Mouse (Mus musculus) layer of hippocampus, adult 11-12 months (tissue): Measurements from ENCODE around the gene Gse1.

Experiments used
- DNase-seq: peaks from one replicate; pipeline ENCODE4 v3.0.0; 2022; ENCODE audit warnings: low spot score

Gse1 gene

DNA sequence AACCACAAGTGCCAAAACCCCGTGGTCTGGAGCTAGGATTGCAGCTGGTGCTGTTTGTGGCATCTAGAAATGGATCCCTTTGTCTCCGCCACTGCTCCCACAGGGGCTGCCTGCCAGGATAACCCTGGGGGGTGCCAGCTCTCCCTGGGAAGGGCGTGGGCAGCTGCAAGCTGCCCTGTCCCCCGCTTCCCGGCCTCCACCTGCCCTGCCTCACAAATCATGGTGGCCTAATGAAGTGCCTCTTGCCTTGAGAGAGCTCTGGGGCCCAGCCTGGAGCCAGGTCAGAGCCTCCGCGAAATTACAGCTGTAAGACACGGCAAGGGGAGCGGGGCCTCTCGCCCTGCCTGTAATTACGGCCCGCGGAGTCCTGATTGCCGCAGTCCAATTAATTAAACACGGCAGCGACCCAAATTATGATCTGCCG lies 221.4 kb downstream of the Gse1 start:
- DNase-seq = peak; percentile 79

DNA sequence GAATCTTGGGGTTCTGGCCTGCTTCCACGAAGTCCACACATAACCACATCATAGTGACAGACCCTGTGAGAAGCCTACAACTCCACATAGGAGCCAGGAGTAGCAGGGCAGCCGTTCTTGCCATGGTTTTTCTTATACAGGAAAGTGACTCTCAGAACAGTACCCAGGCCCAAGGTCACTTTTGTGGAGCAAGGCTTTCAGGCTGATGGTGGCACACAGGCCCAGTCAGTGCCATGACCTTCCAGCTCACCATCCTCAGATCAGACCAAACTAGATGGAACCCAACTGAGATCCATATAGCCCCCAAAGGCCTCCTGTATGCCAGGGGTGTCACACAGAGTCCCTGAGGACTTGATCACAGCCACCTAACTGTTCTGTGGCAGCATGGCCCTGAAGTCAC lies 223.9 kb downstream of the Gse1 start:
- DNase-seq = no peak

DNA sequence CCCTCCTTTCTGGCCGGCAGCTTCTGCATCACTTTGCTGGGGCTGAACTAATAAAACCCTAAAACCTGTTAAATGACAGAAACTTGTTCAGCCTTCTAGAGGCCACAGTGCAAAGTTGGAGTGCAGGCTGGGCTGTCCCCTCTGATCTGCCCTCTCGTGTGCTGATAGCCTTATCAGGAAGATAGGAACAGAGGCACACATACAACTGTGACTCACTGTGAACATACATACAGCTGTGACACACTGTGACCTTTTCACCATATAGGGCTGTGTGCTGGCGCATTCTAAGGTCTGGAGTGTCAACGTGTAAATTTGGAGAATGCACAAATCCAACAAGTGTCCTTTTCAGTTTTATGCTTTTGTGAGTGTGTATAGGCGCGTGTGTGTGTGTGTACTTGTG lies 226.1 kb downstream of the Gse1 start:
- no peak for DNase-seq

- peak; percentile 57 for DNase-seq
Measured at GRCm38 (mm10) chr8:120460375-120460774, 232.1 kb downstream of the Gse1 start.

GRCm38 (mm10) chr8:120462119-120462551 lies 233.9 kb downstream of the Gse1 start:
- DNase-seq = no peak

DNA sequence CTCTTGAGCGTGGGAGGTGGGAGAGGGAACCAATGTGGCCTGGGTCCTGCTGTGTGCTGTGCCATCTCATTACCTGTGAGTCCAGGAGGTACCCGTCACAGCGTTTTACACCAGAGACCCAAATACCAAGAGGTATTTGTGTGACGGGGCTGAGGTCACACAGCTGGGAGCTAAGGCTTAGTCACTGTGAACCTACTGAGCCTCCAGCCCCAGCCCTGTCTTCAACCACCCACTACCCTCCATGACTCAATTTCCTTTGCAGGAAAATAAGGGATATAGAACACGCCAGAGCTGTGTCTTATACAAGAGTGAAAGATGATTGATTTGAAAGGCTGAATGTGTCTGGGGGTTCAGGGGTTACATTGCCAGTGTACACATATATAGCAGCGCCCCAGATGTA lies 234.4 kb downstream of the Gse1 start:
- DNase-seq = no peak

DNA sequence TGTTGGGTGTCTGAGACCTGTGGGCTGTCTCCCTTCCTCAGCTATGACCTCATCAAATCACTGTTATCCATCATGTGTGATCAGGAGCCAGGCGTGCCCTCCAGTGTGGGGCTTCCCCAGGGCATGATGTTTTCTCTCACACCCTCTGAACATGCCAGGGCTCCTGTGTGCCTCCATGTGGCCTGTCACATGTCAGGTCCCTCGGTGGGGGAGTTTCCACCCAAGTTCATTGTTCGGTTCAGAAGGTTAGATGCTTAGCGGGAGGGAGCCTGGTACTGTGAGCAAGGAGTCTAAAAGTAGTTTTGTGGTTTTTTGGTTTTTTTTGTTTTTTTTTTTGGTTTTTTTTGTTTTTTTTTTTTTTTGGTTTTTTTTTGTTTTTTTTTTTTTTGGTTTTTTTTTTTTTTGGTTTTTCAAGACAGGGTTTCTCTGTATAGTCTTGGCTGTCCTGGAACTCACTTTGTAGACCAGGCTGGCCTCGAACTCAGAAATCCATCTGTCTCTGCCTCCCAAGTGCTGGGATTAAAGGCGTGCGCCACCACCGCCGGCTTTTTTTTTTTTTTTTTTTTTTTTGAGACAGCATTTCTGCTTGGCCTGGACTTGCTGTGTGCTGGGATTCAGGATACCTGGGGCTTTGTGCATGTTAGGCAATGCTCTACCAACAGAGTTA lies 235.8 kb downstream of the Gse1 start:
- DNase-seq = no peak

GRCm38 (mm10) chr8:120464585-120464937 lies 236.3 kb downstream of the Gse1 start:
- DNase-seq = no peak

- DNase-seq = peak; percentile 72
Measured at GRCm38 (mm10) chr8:120465710-120466109, 237.5 kb downstream of the Gse1 start.

DNA sequence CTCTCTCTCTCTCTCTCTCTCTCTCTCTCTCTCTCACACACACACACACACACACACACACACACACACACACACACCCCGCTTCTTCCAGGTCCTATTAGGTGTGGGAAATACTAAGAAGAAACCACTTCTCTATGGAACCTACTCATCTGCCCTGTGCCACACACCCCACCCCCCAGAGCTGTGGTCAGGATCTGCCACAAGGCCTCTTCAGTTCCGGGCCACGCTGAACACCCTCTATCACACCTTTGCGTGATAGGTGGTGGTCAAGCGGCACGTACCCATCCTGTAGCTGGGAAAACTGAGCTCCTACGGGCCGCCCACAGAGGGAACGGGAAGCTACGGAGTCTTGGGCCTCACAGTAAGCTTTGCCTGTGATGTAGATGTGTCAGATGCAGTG lies 238.0 kb downstream of the Gse1 start:
- no peak for DNase-seq

DNA sequence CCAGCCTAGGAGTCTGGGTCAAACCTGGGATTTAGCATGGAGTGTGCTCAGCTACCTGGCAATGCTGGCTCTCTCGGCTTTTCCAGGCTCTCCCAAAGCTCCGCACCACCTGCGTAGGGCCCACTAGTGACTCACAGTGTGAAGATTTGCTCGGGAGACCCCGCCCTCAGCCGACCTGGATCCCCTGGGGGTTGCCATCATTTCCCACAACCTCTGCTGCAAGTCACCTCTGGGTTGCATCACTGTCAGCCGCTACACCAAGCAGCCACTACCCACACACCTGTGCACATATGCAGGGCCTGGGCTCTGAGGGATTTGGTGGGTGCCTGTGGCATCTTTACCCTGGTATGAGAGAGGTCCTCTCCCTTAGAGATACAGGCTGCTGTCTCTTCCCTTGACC lies 239.3 kb downstream of the Gse1 start:
- no peak for DNase-seq

DNA sequence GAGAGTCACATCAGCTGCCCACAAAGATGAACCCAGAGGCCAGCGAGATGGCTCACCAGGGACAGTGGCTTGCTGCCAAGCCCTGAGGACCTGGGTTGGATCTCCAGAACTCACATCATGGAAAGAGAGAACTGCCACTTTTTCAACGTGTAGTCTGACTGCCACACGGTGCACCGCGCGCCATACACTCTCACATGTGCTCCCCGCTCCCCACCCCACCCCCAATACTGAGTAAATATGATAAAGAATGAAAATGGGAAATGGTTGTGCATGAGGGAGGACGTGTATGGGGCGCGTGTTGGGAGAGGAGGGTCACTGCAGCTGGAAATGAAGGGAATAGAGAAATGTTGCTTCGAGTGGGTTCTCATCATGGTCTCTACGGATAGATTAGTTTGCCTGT lies 241.9 kb downstream of the Gse1 start:
- DNase-seq = no peak

- no peak for DNase-seq
Measured at GRCm38 (mm10) chr8:120471166-120471565, 242.9 kb downstream of the Gse1 start.

- no peak for DNase-seq
Measured at GRCm38 (mm10) chr8:120471752-120472151, 243.5 kb downstream of the Gse1 start.

DNA sequence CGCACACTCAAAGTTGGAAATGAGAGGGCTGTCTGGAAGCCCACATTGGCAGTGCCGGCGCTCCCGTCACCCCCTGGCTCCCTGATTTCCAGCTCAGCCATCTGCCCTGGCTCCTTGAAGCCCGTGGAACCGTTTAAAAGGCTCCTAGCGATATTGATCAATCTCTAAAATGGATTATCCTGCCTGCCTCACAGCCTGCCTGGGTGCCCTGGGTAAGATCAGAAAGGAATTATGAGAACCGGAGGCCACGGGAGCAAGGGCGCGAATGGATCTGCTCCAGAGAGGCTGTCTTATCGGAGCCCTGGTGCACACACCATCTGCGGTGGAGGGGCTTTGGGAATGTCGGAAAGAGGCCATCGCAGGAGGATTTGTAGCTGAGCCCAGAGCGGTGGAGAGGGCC lies 244.0 kb downstream of the Gse1 start:
- no peak for DNase-seq

GRCm38 (mm10) chr8:120473729-120474364 lies 245.6 kb downstream of the Gse1 start:
- no peak for DNase-seq

GRCm38 (mm10) chr8:120474496-120475235 lies 246.4 kb downstream of the Gse1 start:
- no peak for DNase-seq

DNA sequence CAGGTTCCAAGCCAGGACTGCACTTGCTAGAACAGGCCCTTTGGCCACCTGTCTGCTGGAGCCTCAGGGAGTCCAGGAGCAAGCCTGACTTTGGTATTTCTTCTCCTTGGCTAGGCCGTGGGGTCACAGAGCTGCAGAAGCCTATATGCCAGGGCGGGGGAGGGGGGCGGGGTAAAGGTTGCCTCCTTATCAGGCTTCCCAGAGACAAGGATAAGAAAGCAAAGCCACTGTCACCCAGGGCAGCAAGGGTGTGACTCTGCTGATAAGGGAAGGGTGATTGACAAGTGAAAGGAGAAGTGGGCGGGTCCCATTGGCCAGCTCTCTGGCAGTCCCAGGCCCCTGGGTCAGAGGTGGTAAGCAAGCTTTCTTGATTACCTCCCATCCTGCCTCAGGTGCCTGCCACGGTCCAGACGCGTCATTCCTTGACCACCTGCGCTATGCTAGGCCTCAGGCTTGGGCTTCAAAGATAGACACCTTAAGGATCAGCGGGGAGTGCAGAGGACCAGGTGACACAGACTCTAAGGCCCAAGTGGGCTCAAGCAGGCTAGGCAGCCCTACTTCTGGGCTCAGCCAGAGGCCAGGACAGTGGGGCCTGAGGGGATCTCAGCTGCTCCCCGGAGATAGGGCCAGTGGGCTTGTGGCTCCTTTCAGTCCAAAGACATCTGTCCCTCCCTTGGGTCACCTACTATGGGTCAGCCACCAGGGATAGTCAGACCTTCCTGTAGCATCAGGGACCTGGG lies 247.4 kb downstream of the Gse1 start:
- no peak for DNase-seq

- no peak for DNase-seq
Measured at GRCm38 (mm10) chr8:120476711-120477575, 248.7 kb downstream of the Gse1 start.

- DNase-seq = no peak
Measured at GRCm38 (mm10) chr8:120478754-120479153, 250.5 kb downstream of the Gse1 start.

- no peak for DNase-seq
Measured at GRCm38 (mm10) chr8:120479691-120480090, 251.4 kb downstream of the Gse1 start.
